ENCODE assay signal across 17 mouse cellular contexts in the genomic region with DNA sequence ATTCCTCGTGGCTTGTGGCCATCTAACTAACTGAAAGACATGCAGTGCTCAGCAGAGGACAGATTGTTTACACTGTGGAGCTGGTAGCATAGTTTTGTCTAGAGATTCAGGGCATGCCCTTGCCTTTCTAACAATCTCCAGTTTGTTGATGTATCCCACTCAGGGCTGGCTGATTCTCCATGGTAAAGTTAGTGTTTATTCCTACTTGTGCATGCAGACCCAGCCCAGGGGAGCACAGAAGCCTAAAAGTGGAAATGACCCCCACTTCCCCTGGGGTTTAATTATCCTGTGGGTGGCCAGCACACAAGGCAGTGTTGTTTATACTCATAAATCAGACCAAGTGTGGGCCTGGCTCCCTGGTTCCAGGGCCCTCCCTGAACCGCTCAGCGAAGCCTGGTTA. TPM values are rescaled to one million over a fixed set of nuclear protein-coding genes. Genes with fewer than 3 reads are reported as not detected.
A peak's percentile ranks its signal among the peaks of the same experiment; 100 is the strongest.
DNase-seq lines count a peak whose midpoint lies in the region; ATAC-seq and TF ChIP-seq lines count a peak whose summit lies in the region.
"Had no signal": no experiment of that assay in that cellular context is flagged by ENCODE, and none has a peak within 500 bp of the region (broad histone marks: within the 10 kb centered on the region; RNA-seq: fewer than 3 reads in every experiment).

No protein-coding gene starts in this region.

- 80% methylated on average over 3 of the region's 3 CpGs for WGBS in hindbrain, embryonic 14.5 days
- 90% methylated on average over 3 of the region's 3 CpGs for WGBS in hindbrain, embryonic 10.5 days
- WGBS in neural tube, embryonic 13.5 days, result 65% methylated on average over 3 of the region's 3 CpGs
- 65% methylated on average over 3 of the region's 3 CpGs for WGBS in hindbrain, postnatal 0 days
- 73% methylated on average over 3 of the region's 3 CpGs for WGBS in neural tube, embryonic 15.5 days

- DNase-seq in hindbrain, embryonic 14.5 days (ENCODE audit: low spot score), result no peak
- no peak for DNase-seq in hindbrain, embryonic 10.5 days (ENCODE audit: low spot score)
- DNase-seq in neural tube, embryonic 10.5 days (ENCODE audit: extremely low spot score, low spot score), result no peak
- peak; percentile 54 for DNase-seq in hindbrain, postnatal 0 days (ENCODE audit: low spot score)
- DNase-seq in right cerebral cortex, postnatal 10 days (ENCODE audit: low spot score in 2 of 2), result no peak
- DNase-seq: cerebellum, adult 9-10 months; gastrocnemius, postnatal 36 days; kidney, adult 9 months; kidney, postnatal 25 days; liver, postnatal 0 days; lung, postnatal 10 days; right cerebral cortex, postnatal 4 days; thymus, postnatal 14 days had no signal

- no peak overlapping the region for H3K9ac ChIP-seq in hindbrain, embryonic 14.5 days
- no peak overlapping the region for H3K9ac ChIP-seq in neural tube, embryonic 13.5 days
- no peak overlapping the region for H3K9ac ChIP-seq in hindbrain, postnatal 0 days (replicated peaks; ENCODE audit: low read length)
- H3K9ac ChIP-seq in neural tube, embryonic 15.5 days (replicated peaks), result no peak overlapping the region
- H3K9ac ChIP-seq: forebrain, embryonic 15.5 days; liver, postnatal 0 days; midbrain, embryonic 13.5 days had no signal

- peaks cover 100% of the 10 kb centered on the region for H3K36me3 ChIP-seq in hindbrain, embryonic 14.5 days (replicated peaks; ENCODE audit: control insufficient read depth, insufficient read depth)
- H3K36me3 ChIP-seq in hindbrain, embryonic 10.5 days, result peaks cover 99% of the 10 kb centered on the region
- H3K36me3 ChIP-seq in neural tube, embryonic 13.5 days, result peaks cover 97% of the 10 kb centered on the region
- peaks cover 61% of the 10 kb centered on the region for H3K36me3 ChIP-seq in hindbrain, postnatal 0 days (ENCODE audit: insufficient read depth, low read length)
- peaks cover 90% of the 10 kb centered on the region for H3K36me3 ChIP-seq in neural tube, embryonic 15.5 days

- ATAC-seq in hindbrain, embryonic 14.5 days (ENCODE audit: low FRiP score), result peak; percentile 73; the same call in 1 of the 2 replicates
- peak; percentile 60; the same call in 1 of the 2 replicates for ATAC-seq in neural tube, embryonic 13.5 days (ENCODE audit: low read depth)
- ATAC-seq in hindbrain, postnatal 0 days, result peak; percentile 36
- ATAC-seq in neural tube, embryonic 15.5 days (ENCODE audit: low FRiP score), result peak; percentile 51; the same call in 1 of the 2 replicates
- ATAC-seq: forebrain, embryonic 15.5 days; liver, postnatal 0 days; midbrain, embryonic 13.5 days had no signal

- peak overlapping the region; percentile 20; the same call in 1 of the 2 replicates for H3K27ac ChIP-seq in hindbrain, embryonic 14.5 days
- H3K27ac ChIP-seq in hindbrain, embryonic 10.5 days, result no peak overlapping the region
- H3K27ac ChIP-seq in neural tube, embryonic 13.5 days (replicated peaks), result peak overlapping the region; percentile 71; the same call in 1 of the 2 replicates
- peak overlapping the region; percentile 48 for H3K27ac ChIP-seq in hindbrain, postnatal 0 days
- peak overlapping the region; percentile 23 for H3K27ac ChIP-seq in neural tube, embryonic 15.5 days (replicated peaks)
- H3K27ac ChIP-seq: forebrain, embryonic 15.5 days; midbrain, embryonic 13.5 days had no signal

- no peak overlapping the region for H3K4me2 ChIP-seq in hindbrain, embryonic 14.5 days (replicated peaks)
- no peak overlapping the region for H3K4me2 ChIP-seq in neural tube, embryonic 13.5 days
- H3K4me2 ChIP-seq in hindbrain, postnatal 0 days (ENCODE audit: low read depth, low read length), result no peak overlapping the region
- no peak overlapping the region for H3K4me2 ChIP-seq in neural tube, embryonic 15.5 days
- H3K4me2 ChIP-seq: forebrain, embryonic 15.5 days; midbrain, embryonic 13.5 days had no signal

- TF ChIP-seq CTCF in hindbrain, postnatal 0 days (IDR thresholded peaks at IDR 0.05; ENCODE audit: low read depth), result no peak

- H3K4me1 ChIP-seq in hindbrain, embryonic 14.5 days (replicated peaks; ENCODE audit: control insufficient read depth, insufficient read depth, low read length), result no peaks in the 10 kb centered on the region
- H3K4me1 ChIP-seq in hindbrain, embryonic 10.5 days (replicated peaks), result no peaks in the 10 kb centered on the region; the same call in 1 of the 2 replicates
- no peaks in the 10 kb centered on the region for H3K4me1 ChIP-seq in neural tube, embryonic 13.5 days (replicated peaks)
- H3K4me1 ChIP-seq in hindbrain, postnatal 0 days (ENCODE audit: insufficient read depth, low read length), result no peaks in the 10 kb centered on the region
- H3K4me1 ChIP-seq in neural tube, embryonic 15.5 days, result peaks cover 13% of the 10 kb centered on the region; the same call in 1 of the 2 replicates
- H3K4me1 ChIP-seq: forebrain, embryonic 15.5 days had no signal

- H3K4me3 ChIP-seq in hindbrain, embryonic 14.5 days (replicated peaks; ENCODE audit: low read length), result no peak overlapping the region
- no peak overlapping the region for H3K4me3 ChIP-seq in hindbrain, embryonic 10.5 days
- no peak overlapping the region for H3K4me3 ChIP-seq in neural tube, embryonic 13.5 days
- no peak overlapping the region for H3K4me3 ChIP-seq in hindbrain, postnatal 0 days (ENCODE audit: low read length)
- H3K4me3 ChIP-seq in neural tube, embryonic 15.5 days (replicated peaks), result no peak overlapping the region
- H3K4me3 ChIP-seq: forebrain, embryonic 15.5 days; midbrain, embryonic 13.5 days had no signal

- H3K9me3 ChIP-seq in hindbrain, embryonic 14.5 days (ENCODE audit: control insufficient read depth, low read length), result no peaks in the 10 kb centered on the region
- no peaks in the 10 kb centered on the region for H3K9me3 ChIP-seq in hindbrain, embryonic 10.5 days
- no peaks in the 10 kb centered on the region for H3K9me3 ChIP-seq in neural tube, embryonic 13.5 days
- H3K9me3 ChIP-seq in hindbrain, postnatal 0 days (ENCODE audit: low read length), result no peaks in the 10 kb centered on the region
- H3K9me3 ChIP-seq in neural tube, embryonic 15.5 days (replicated peaks), result no peaks in the 10 kb centered on the region
- H3K9me3 ChIP-seq: forebrain, embryonic 15.5 days; midbrain, embryonic 13.5 days had no signal

- H3K27me3 ChIP-seq in hindbrain, embryonic 14.5 days (ENCODE audit: control insufficient read depth, insufficient read depth, low read length), result no peaks in the 10 kb centered on the region
- H3K27me3 ChIP-seq in hindbrain, embryonic 10.5 days (ENCODE audit: insufficient read depth, poor library complexity, severe bottlenecking), result no peaks in the 10 kb centered on the region
- H3K27me3 ChIP-seq in neural tube, embryonic 13.5 days, result no peaks in the 10 kb centered on the region
- no peaks in the 10 kb centered on the region for H3K27me3 ChIP-seq in hindbrain, postnatal 0 days (ENCODE audit: insufficient read depth, low read length)
- 0 out of 2 replicates have a peak, but pooled peaks cover 2% of the 10 kb centered on the region for H3K27me3 ChIP-seq in neural tube, embryonic 15.5 days (replicated peaks)
- H3K27me3 ChIP-seq: forebrain, embryonic 15.5 days; midbrain, embryonic 13.5 days had no signal

RNA-seq across cellular contexts. Expression of gene Ttll3, which starts 3.0 kb away (rescaled TPM):
- 7.0 and 8.1 TPM in 2 replicates for polyA plus RNA-seq in hindbrain, embryonic 14.5 days (2014; fragmentation: Nextera tagmentation; extraction: Ambion mirVana)
- 5.3 and 7.4 TPM in 2 replicates for polyA plus RNA-seq in hindbrain, embryonic 10.5 days (2016; fragmentation: Nextera tagmentation; extraction: Ambion mirVana)
- 9.9 and 11.3 TPM in 2 replicates for polyA plus RNA-seq in neural tube, embryonic 13.5 days (2015; fragmentation: Nextera tagmentation; extraction: Ambion mirVana)
- 11.9 and 13.1 TPM in 2 replicates for total RNA-seq in hindbrain, postnatal 0 days (2014; rRNA removed)
- 10.3 and 11.6 TPM in 2 replicates for polyA plus RNA-seq in hindbrain, postnatal 0 days (2015; fragmentation: Nextera tagmentation; extraction: Ambion mirVana)
- 10.3 and 11.3 TPM in 2 replicates for polyA plus RNA-seq in neural tube, embryonic 15.5 days (2015; fragmentation: Nextera tagmentation; extraction: Ambion mirVana)

RNA-seq across cellular contexts. Expression of gene Arpc4, which starts 8.1 kb away (rescaled TPM):
- polyA plus RNA-seq in hindbrain, embryonic 14.5 days (2014; fragmentation: Nextera tagmentation; extraction: Ambion mirVana), result 231 and 235 TPM in 2 replicates
- polyA plus RNA-seq in hindbrain, embryonic 10.5 days (2016; fragmentation: Nextera tagmentation; extraction: Ambion mirVana), result 393 and 423 TPM in 2 replicates
- polyA plus RNA-seq in neural tube, embryonic 13.5 days (2015; fragmentation: Nextera tagmentation; extraction: Ambion mirVana), result 375 and 421 TPM in 2 replicates
- 178 and 195 TPM in 2 replicates for total RNA-seq in hindbrain, postnatal 0 days (2014; rRNA removed)
- 475 and 479 TPM in 2 replicates for polyA plus RNA-seq in hindbrain, postnatal 0 days (2015; fragmentation: Nextera tagmentation; extraction: Ambion mirVana)
- 428 and 436 TPM in 2 replicates for polyA plus RNA-seq in neural tube, embryonic 15.5 days (2015; fragmentation: Nextera tagmentation; extraction: Ambion mirVana)

RNA-seq across cellular contexts. Expression of gene Tada3, which starts 8.3 kb away (rescaled TPM):
- 62.6 and 67.0 TPM in 2 replicates for polyA plus RNA-seq in hindbrain, embryonic 14.5 days (2014; fragmentation: Nextera tagmentation; extraction: Ambion mirVana)
- polyA plus RNA-seq in hindbrain, embryonic 10.5 days (2016; fragmentation: Nextera tagmentation; extraction: Ambion mirVana), result 63.1 and 63.9 TPM in 2 replicates
- 63.8 and 64.5 TPM in 2 replicates for polyA plus RNA-seq in neural tube, embryonic 13.5 days (2015; fragmentation: Nextera tagmentation; extraction: Ambion mirVana)
- 26.2 and 33.1 TPM in 2 replicates for total RNA-seq in hindbrain, postnatal 0 days (2014; rRNA removed)
- polyA plus RNA-seq in hindbrain, postnatal 0 days (2015; fragmentation: Nextera tagmentation; extraction: Ambion mirVana), result 57.5 and 61.8 TPM in 2 replicates
- 73.4 and 73.9 TPM in 2 replicates for polyA plus RNA-seq in neural tube, embryonic 15.5 days (2015; fragmentation: Nextera tagmentation; extraction: Ambion mirVana)

RNA-seq across cellular contexts. Expression of gene Rpusd3, which starts 33.1 kb away (rescaled TPM):
- polyA plus RNA-seq in hindbrain, embryonic 14.5 days (2014; fragmentation: Nextera tagmentation; extraction: Ambion mirVana), result 15.0 and 19.0 TPM in 2 replicates
- polyA plus RNA-seq in hindbrain, embryonic 10.5 days (2016; fragmentation: Nextera tagmentation; extraction: Ambion mirVana), result 34.9 and 36.3 TPM in 2 replicates
- polyA plus RNA-seq in neural tube, embryonic 13.5 days (2015; fragmentation: Nextera tagmentation; extraction: Ambion mirVana), result 19.2 and 19.7 TPM in 2 replicates
- 20.8 and 23.6 TPM in 2 replicates for total RNA-seq in hindbrain, postnatal 0 days (2014; rRNA removed)
- 24.2 and 27.3 TPM in 2 replicates for polyA plus RNA-seq in hindbrain, postnatal 0 days (2015; fragmentation: Nextera tagmentation; extraction: Ambion mirVana)
- polyA plus RNA-seq in neural tube, embryonic 15.5 days (2015; fragmentation: Nextera tagmentation; extraction: Ambion mirVana), result 20.0 and 24.6 TPM in 2 replicates

RNA-seq across cellular contexts. Expression of gene Camk1, which starts 42.2 kb away (rescaled TPM):
- polyA plus RNA-seq in hindbrain, embryonic 14.5 days (2014; fragmentation: Nextera tagmentation; extraction: Ambion mirVana), result 111 and 123 TPM in 2 replicates
- polyA plus RNA-seq in hindbrain, embryonic 10.5 days (2016; fragmentation: Nextera tagmentation; extraction: Ambion mirVana), result 42.3 and 58.0 TPM in 2 replicates
- polyA plus RNA-seq in neural tube, embryonic 13.5 days (2015; fragmentation: Nextera tagmentation; extraction: Ambion mirVana), result 76.4 and 78.0 TPM in 2 replicates
- total RNA-seq in hindbrain, postnatal 0 days (2014; rRNA removed), result 96.5 and 105 TPM in 2 replicates
- 109 and 111 TPM in 2 replicates for polyA plus RNA-seq in hindbrain, postnatal 0 days (2015; fragmentation: Nextera tagmentation; extraction: Ambion mirVana)
- polyA plus RNA-seq in neural tube, embryonic 15.5 days (2015; fragmentation: Nextera tagmentation; extraction: Ambion mirVana), result 103 and 119 TPM in 2 replicates
